Mouse (Mus musculus): Measurements from ENCODE around the gene Ascl3. TPM values are rescaled to one million over a fixed set of nuclear protein-coding genes. Genes with fewer than 3 reads are reported as not detected.

Ascl3 gene
- polyA plus RNA-seq, 1 experiment: 0.11 TPM

- Histone ChIP-seq H3K36me3 (ENCODE audit: control insufficient read depth, insufficient read depth) (no peaks in the 10 kb centered on the region), H3K27me3 (ENCODE audit: control insufficient read depth, insufficient read depth, insufficient read length) (no peaks in the 10 kb centered on the region), H3ac (ENCODE audit: control insufficient read depth, insufficient read length, low read depth) (no peak within 1 kb of the TSS), H3K79me3 (ENCODE audit: low read depth) (no peaks in the 10 kb centered on the region), H3K79me2 (ENCODE audit: control insufficient read depth, insufficient read depth) (no peaks in the 10 kb centered on the region), H3K4me3 (ENCODE audit: insufficient read depth, poor library complexity, severe bottlenecking) (peak within 1 kb of the TSS; percentile 11)
- TF ChIP-seq CTCF (IDR thresholded peaks at IDR 0.05; ENCODE audit: control insufficient read depth, insufficient read depth, insufficient read length) (no peak), MAX (IDR thresholded peaks at IDR 0.05) (no peak), MYOG (IDR thresholded peaks at IDR 0.05; ENCODE audit: control insufficient read depth, extremely low read depth, insufficient read length) (no peak), USF1 (IDR thresholded peaks at IDR 0.05; ENCODE audit: low read depth) (no peak), FOSL1 (IDR thresholded peaks at IDR 0.05; ENCODE audit: insufficient read depth, low read length, poor library complexity, severe bottlenecking) (no peak), MYOD1 (IDR thresholded peaks at IDR 0.05; ENCODE audit: control insufficient read depth, insufficient read length, low read depth) (no peak), CEBPB (IDR thresholded peaks at IDR 0.05; ENCODE audit: low read depth) (no peak)
Measured at GRCm38 (mm10) chr7:109703190-109704015, 28.1 kb downstream of the Ascl3 start, which contains the start of the genes St5 and Akip1. Gene St5, minus strand, starts transcription at chr7:109703605. Gene Akip1, plus strand, starts transcription at chr7:109703690.

- Histone ChIP-seq H3ac (ENCODE audit: control insufficient read depth, insufficient read length, low read depth) (no peak overlapping the region), H3K27me3 (ENCODE audit: control insufficient read depth, insufficient read depth, insufficient read length) (no peaks in the 10 kb centered on the region), H3K79me3 (ENCODE audit: low read depth) (no peaks in the 10 kb centered on the region), H3K36me3 (ENCODE audit: control insufficient read depth, insufficient read depth) (no peaks in the 10 kb centered on the region), H3K4me3 (ENCODE audit: insufficient read depth, poor library complexity, severe bottlenecking) (no peak overlapping the region), H3K79me2 (ENCODE audit: control insufficient read depth, insufficient read depth) (no peaks in the 10 kb centered on the region)
- no peak for TF ChIP-seq MYOD1 (IDR thresholded peaks at IDR 0.05; ENCODE audit: control insufficient read depth, insufficient read length, low read depth)
- TF ChIP-seq MYOG (IDR thresholded peaks at IDR 0.05; ENCODE audit: control insufficient read depth, extremely low read depth, insufficient read length): no peak
- no peak for TF ChIP-seq USF1 (IDR thresholded peaks at IDR 0.05; ENCODE audit: low read depth)
- TF ChIP-seq MAX (IDR thresholded peaks at IDR 0.05): no peak
- no peak for TF ChIP-seq FOSL1 (IDR thresholded peaks at IDR 0.05; ENCODE audit: insufficient read depth, low read length, poor library complexity, severe bottlenecking)
Measured at GRCm38 (mm10) chr7:109702721-109703120, 28.8 kb downstream of the Ascl3 start.

GRCm38 (mm10) chr7:109700213-109700612, 31.3 kb downstream of the Ascl3 start:
- Histone ChIP-seq H3K4me3 (ENCODE audit: insufficient read depth, poor library complexity, severe bottlenecking) (no peak overlapping the region), H3K27me3 (ENCODE audit: control insufficient read depth, insufficient read depth, insufficient read length) (no peaks in the 10 kb centered on the region), H3ac (ENCODE audit: control insufficient read depth, insufficient read length, low read depth) (no peak overlapping the region), H3K79me3 (ENCODE audit: low read depth) (no peaks in the 10 kb centered on the region), H3K36me3 (ENCODE audit: control insufficient read depth, insufficient read depth) (no peaks in the 10 kb centered on the region), H3K79me2 (ENCODE audit: control insufficient read depth, insufficient read depth) (no peaks in the 10 kb centered on the region)
- TF ChIP-seq CEBPB (IDR thresholded peaks at IDR 0.05; ENCODE audit: low read depth) (no peak), MAX (IDR thresholded peaks at IDR 0.05) (no peak), FOSL1 (IDR thresholded peaks at IDR 0.05; ENCODE audit: insufficient read depth, low read length, poor library complexity, severe bottlenecking) (no peak), USF1 (IDR thresholded peaks at IDR 0.05; ENCODE audit: low read depth) (no peak)

DNA sequence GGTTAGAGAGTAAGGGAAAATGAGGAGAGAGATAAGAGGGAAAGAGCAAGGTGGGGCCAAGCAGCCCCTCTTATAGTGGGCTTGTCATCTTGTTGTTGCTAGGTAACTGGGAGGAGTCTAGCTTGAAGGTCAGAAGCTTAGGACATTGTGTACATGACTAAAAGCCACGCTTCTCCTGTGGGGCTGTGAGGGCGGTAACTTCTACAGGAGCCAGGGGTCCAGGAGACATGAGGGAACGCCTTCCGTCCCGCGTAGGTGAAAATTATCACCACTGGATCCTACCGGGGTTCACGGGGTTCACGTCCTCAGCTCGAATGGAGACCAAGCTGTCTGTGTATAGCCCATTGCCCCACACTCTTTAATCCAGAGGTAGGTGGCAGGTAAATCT, 36.2 kb downstream of the Ascl3 start:
- Histone ChIP-seq H3K79me3 (ENCODE audit: low read depth) (no peaks in the 10 kb centered on the region), H3K79me2 (ENCODE audit: control insufficient read depth, insufficient read depth) (no peaks in the 10 kb centered on the region), H3K36me3 (ENCODE audit: control insufficient read depth, insufficient read depth) (no peaks in the 10 kb centered on the region), H3K4me3 (ENCODE audit: insufficient read depth, poor library complexity, severe bottlenecking) (no peak overlapping the region), H3ac (ENCODE audit: control insufficient read depth, insufficient read length, low read depth) (no peak overlapping the region), H3K27me3 (ENCODE audit: control insufficient read depth, insufficient read depth, insufficient read length) (no peaks in the 10 kb centered on the region)
- TF ChIP-seq USF1 (IDR thresholded peaks at IDR 0.05; ENCODE audit: low read depth) (no peak), MYOG (IDR thresholded peaks at IDR 0.05; ENCODE audit: control insufficient read depth, extremely low read depth, insufficient read length) (no peak), CTCF (IDR thresholded peaks at IDR 0.05; ENCODE audit: control insufficient read depth, insufficient read depth, insufficient read length) (no peak), MAX (IDR thresholded peaks at IDR 0.05) (no peak), FOSL1 (IDR thresholded peaks at IDR 0.05; ENCODE audit: insufficient read depth, low read length, poor library complexity, severe bottlenecking) (no peak), CEBPB (IDR thresholded peaks at IDR 0.05; ENCODE audit: low read depth) (no peak), MYOD1 (IDR thresholded peaks at IDR 0.05; ENCODE audit: control insufficient read depth, insufficient read length, low read depth) (no peak)

DNA sequence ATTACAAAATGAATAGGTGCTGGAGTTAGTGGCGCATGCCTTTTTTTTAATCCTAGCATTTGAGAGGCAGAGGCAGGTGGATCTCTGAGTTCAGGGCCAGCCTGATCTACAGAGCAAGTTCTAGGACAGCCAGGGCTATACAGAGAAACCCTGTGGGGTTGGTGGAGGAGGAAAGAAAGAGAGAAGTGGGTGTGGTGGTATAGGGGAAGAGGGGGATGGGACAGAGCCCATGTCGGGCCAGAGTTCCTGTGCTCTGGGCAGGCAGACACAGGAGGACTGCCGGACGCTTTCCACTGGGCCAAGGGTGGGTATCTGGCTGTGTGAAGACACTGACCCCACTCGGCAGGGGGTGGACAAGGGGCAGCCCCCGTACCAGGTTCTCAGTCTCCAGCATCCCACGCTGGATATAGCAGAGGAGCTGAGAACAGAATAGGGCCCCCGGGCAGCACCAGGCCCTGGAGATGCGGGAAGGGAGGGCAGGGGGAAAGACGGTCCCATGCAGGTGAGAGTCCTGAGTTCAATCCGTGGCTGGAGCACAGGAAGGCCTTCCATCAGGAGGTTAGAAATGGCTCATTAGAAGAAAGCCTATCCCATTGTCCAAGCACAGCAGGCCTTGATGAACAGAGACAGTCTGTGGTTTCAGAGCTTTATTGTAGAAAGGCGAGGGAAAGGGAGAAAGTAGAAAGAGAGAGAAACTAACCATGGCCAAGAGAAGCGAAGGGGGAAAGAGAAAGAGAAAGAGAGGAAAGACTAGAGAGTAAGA, 36.8 kb downstream of the Ascl3 start:
- Histone ChIP-seq H3K27me3 (ENCODE audit: control insufficient read depth, insufficient read depth, insufficient read length) (no peaks in the 10 kb centered on the region), H3K79me3 (ENCODE audit: low read depth) (no peaks in the 10 kb centered on the region), H3K79me2 (ENCODE audit: control insufficient read depth, insufficient read depth) (no peaks in the 10 kb centered on the region), H3ac (ENCODE audit: control insufficient read depth, insufficient read length, low read depth) (no peak overlapping the region), H3K4me3 (ENCODE audit: insufficient read depth, poor library complexity, severe bottlenecking) (no peak overlapping the region), H3K36me3 (ENCODE audit: control insufficient read depth, insufficient read depth) (no peaks in the 10 kb centered on the region)
- no peak for TF ChIP-seq CEBPB (IDR thresholded peaks at IDR 0.05; ENCODE audit: low read depth)

DNA sequence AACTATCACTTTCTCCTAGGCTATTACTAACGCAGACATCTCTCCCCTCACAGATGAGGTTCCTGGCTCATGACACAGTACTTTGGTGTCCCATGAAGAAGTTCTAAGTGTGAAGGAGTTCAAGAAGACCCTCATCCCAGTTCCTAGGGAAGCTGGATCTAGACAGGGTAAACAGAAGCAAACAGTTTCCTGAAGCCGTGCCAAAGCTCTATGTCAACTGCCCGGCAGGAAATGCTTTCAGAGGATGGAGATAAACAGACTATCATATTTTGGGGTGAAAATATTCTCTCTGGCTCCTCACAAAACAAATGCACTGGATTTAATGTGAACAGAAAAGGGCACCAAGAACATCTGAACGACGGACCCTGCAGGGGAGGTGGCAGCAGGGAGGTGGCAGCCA, 40.6 kb downstream of the Ascl3 start:
- TF ChIP-seq FOSL1 (IDR thresholded peaks at IDR 0.05; ENCODE audit: insufficient read depth, low read length, poor library complexity, severe bottlenecking) (no peak), MAX (IDR thresholded peaks at IDR 0.05) (no peak), MYOG (IDR thresholded peaks at IDR 0.05; ENCODE audit: control insufficient read depth, extremely low read depth, insufficient read length) (no peak), CTCF (IDR thresholded peaks at IDR 0.05; ENCODE audit: control insufficient read depth, insufficient read depth, insufficient read length) (no peak), MYOD1 (IDR thresholded peaks at IDR 0.05; ENCODE audit: control insufficient read depth, insufficient read length, low read depth) (no peak), USF1 (IDR thresholded peaks at IDR 0.05; ENCODE audit: low read depth) (no peak), CEBPB (IDR thresholded peaks at IDR 0.05; ENCODE audit: low read depth) (no peak)
- Histone ChIP-seq H3K79me2 (ENCODE audit: control insufficient read depth, insufficient read depth) (no peaks in the 10 kb centered on the region), H3K36me3 (ENCODE audit: control insufficient read depth, insufficient read depth) (no peaks in the 10 kb centered on the region), H3K4me3 (ENCODE audit: insufficient read depth, poor library complexity, severe bottlenecking) (no peak overlapping the region), H3ac (ENCODE audit: control insufficient read depth, insufficient read length, low read depth) (no peak overlapping the region), H3K79me3 (ENCODE audit: low read depth) (no peaks in the 10 kb centered on the region), H3K27me3 (ENCODE audit: control insufficient read depth, insufficient read depth, insufficient read length) (no peaks in the 10 kb centered on the region)
